Mouse (Mus musculus) spleen, adult 2 months (tissue): Measurements from ENCODE around the gene Ube3b.

Experiments used
- CTCF ChIP-seq: fragments of 200-500 bp; IDR thresholded peaks from 2 replicates; pipeline ENCODE4 v1.5.1; 2011; ENCODE audit warnings: mild to moderate bottlenecking, inconsistent platforms; ENCODE audit not compliant: insufficient read depth, insufficient read length, insufficient replicate concordance; ENCODE audit errors: extremely low read depth
- POLR2A ChIP-seq: fragments of 200-500 bp; IDR thresholded peaks from 2 replicates; pipeline ENCODE4 v1.6.1; 2011; ENCODE audit warnings: low read depth, low read length, inconsistent platforms

DNA sequence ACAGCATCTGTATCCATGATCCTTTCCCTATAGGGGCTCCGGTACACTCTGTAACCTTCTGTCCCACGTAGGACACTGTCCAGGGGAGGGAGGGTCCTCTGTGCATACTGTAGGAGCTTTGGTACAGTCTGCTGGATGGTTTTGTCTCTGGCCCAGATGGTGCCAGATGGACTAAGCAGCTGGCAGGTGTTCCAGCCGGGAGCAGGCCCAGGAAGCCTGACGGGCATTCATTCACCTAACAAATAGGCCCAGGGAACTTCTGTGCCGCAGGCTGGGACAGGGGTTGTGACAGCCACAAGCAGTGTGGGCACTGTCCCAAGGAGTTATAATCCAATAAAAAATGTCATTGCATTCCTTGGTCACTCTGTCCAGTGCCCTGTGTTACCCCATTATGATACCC, 43.6 kb downstream of the Ube3b start:
- TF ChIP-seq CTCF: no peak
- TF ChIP-seq POLR2A: no peak
